Mouse (Mus musculus): ENCODE measurements around the gene Adprh. TPM values are rescaled to one million over a fixed set of nuclear protein-coding genes. Genes with fewer than 3 reads are reported as not detected.

Adprh gene
- polyA plus RNA-seq, 1 experiment from 2014 or later, result 22.0 TPM

DNA sequence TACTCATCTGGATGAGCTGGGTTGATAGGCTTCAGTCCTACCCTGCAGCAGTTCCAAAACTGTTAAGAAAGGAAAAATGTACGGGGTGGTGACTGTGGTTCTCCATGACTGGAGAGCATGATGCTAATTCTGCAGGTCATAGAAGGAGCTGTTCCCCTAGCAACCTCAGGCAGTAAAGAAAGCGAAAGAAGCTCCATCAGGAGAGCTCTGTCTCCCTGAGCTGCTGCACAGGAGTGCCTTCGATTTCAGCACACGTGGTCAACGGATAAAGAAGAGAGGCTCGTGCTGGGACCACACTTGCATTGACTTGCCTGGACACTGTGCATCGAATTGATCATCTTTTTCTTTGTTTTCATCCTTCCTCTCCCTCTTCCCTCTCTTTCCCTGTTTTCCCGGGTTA is 10.3 kb downstream of the Adprh start:
- Histone ChIP-seq H3K27ac (no peak overlapping the region), H3K4me3 (ENCODE audit: inconsistent target) (no peak overlapping the region), H3K79me2 (ENCODE audit: inconsistent target) (no peaks in the 10 kb centered on the region), H3K36me3 (ENCODE audit: inconsistent target) (peaks cover 23% of the 10 kb centered on the region)
- WGBS (ENCODE audit: missing documents), result 80% methylated on average over 8 of the region's 8 CpGs

DNA sequence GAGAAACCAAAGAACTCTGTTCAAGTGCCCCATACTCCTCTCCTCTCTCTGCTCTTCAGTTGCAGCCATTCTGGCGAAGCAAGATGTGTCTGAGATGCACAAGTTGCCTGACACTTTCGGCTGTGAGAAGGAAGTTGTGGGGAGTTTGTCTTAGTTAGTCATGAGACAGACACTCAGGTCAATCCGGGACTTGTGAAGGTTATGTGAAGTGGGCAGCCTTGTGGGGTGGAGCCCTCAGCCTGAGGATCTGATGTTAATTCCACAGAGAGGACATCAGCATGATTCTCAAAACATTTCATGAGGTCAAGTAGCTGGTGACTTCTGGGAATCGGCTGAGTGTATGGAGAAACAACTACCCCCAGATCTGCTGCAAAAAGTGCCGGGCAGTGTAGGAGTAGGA is 10.9 kb downstream of the Adprh start:
- Histone ChIP-seq H3K36me3 (ENCODE audit: inconsistent target) (peaks cover 17% of the 10 kb centered on the region), H3K4me3 (ENCODE audit: inconsistent target) (no peak overlapping the region), H3K27ac (no peak overlapping the region), H3K79me2 (ENCODE audit: inconsistent target) (no peaks in the 10 kb centered on the region)
- 67% methylated on average over 5 of the region's 5 CpGs for WGBS (ENCODE audit: missing documents)

DNA sequence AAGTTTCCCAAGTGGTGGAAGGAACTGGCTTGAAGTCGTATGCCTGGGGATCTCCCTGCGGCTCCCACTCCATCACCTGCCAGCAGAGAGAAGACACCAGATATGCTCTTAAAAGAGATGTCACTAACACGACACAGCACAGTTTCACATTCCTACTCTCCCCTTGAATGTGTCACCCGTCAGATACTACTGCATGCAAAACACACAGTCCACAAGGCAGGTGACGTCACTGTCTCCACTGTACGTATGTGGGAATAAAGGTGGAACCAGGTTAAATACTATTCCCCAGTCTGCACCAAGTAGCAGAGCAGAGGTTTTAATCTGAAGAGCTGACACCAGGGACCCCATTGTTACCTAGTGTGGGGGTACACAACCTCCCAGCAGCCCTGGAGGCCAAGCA is 12.1 kb downstream of the Adprh start:
- WGBS (ENCODE audit: missing documents), result 92% methylated on average over 6 of the region's 6 CpGs
- Histone ChIP-seq H3K36me3 (ENCODE audit: inconsistent target) (peaks cover 5% of the 10 kb centered on the region), H3K4me3 (ENCODE audit: inconsistent target) (no peak overlapping the region), H3K27ac (no peak overlapping the region), H3K79me2 (ENCODE audit: inconsistent target) (no peaks in the 10 kb centered on the region)

DNA sequence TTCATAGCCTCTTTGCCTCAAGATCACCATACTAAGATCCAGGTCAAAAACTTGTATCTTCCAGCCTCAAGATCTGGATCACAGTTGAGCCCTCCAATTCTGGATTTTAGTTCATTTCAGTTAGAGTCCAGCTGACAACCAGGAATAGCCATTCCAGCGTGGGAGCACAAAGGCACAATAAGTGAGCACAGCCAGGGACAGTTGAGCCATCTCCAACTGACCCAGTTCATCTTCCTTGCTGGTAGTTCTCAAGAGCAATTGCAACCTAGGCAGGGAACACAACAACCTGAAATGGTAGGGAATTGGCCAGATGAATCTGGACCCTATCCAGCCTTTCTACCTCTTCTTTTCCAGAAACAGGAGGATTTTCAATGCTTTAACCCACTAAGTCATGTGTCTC is 13.3 kb downstream of the Adprh start:
- Histone ChIP-seq H3K79me2 (ENCODE audit: inconsistent target) (no peaks in the 10 kb centered on the region), H3K36me3 (ENCODE audit: inconsistent target) (no peaks in the 10 kb centered on the region), H3K4me3 (ENCODE audit: inconsistent target) (no peak overlapping the region), H3K27ac (no peak overlapping the region)
- 90% methylated on average over 1 of the region's 1 CpGs for WGBS (ENCODE audit: missing documents)

DNA sequence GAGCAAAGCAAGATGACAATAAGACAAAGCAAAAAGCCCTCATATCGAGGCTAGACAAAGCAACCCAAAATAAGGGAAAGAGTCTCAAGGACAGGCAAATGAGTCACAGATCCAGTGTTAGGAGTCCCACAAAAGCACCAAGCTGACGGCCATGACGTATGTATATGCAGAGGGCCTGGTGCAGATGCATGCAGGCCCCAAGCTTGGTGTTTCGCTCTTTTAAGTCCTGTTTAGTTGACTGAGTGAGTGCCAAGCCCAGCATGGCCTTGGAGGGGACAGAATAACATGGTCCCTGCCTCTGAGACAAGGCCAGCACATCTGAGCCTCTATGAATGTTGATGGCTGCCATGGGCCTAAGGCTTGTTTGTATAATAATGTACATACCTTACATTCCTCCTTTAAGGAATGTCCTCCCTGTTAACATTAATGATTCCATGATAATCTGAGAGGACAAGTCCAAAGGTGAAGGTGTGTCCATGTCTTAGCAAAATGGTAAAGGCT is 18.2 kb downstream of the Adprh start:
- WGBS (ENCODE audit: missing documents), result 88% methylated on average over 4 of the region's 4 CpGs
- Histone ChIP-seq H3K36me3 (ENCODE audit: inconsistent target) (no peaks in the 10 kb centered on the region), H3K4me3 (ENCODE audit: inconsistent target) (no peak overlapping the region), H3K79me2 (ENCODE audit: inconsistent target) (no peaks in the 10 kb centered on the region), H3K27ac (no peak overlapping the region)

DNA sequence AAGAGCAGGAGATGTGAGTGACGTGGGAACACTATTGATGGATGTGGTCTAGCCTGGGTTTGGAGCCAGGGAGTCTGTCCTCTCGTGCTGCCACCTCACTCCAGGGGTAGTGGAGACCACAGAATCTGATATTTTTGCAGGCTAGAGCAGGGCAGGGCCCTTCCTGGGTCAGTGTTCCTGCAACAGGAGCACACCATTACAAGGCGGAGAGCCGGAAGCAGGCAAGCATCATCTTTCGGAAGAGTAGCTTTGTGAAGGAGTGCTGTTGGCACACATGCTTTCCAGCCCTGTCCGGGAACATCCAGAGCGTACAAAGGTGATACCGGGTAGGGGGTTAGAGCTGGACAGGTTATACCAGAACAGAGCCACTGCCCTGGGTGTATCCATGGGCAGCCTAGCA is 19.0 kb downstream of the Adprh start:
- H3K79me2 ChIP-seq (ENCODE audit: inconsistent target), result no peaks in the 10 kb centered on the region
- H3K4me3 ChIP-seq (ENCODE audit: inconsistent target), result no peak overlapping the region
- 92% methylated on average over 8 of the region's 8 CpGs for WGBS (ENCODE audit: missing documents)
- no peaks in the 10 kb centered on the region for H3K36me3 ChIP-seq (ENCODE audit: inconsistent target)
- no peak overlapping the region for H3K27ac ChIP-seq

DNA sequence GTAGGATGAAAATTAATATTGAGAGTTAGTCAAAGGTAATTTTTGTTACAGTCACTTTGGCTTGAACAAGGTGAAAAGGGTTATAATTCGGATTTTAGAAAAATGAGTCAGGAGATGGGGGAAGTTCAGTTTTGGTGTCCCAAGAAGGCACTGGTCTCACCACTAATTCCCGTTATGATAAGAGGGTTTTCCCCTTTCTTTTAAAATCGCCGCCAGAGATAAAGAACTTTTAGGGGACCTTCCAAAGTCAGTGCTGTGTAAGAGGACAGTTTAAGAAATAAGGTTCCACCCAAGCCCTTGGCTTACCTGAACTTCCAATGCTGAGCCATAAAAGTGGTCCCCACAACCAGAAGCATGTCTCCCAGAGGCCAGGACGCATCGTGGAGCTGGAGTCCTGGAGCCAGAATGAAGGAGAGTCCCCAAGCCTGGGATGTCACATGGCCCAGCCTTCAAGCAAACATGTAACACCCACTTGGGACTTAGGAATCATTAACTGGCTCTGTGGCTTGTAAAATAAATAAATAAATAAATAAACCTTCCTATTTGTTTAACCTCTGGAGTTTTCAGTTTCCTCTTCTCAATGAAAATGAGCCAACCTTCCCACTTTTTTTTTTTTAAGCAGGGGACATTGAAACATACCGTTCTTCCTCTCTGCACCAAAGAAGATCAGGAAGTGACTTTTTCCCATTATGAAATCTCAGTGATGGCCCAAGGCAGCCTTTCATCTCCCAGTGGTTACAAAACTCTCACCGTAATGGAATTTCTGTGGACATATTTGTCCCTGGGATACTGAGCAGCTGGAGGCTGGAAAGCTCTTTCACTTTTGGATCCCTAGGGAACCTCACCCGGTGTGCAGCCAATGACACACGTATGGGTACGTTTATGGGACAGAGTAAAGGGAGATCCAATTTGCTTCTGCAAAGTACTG is 19.7 kb downstream of the Adprh start, which contains the start of gene Pla1a:
TSS of gene Pla1a (minus strand) at position 648 of the 928 bp plus-strand sequence.
- Histone ChIP-seq H3K79me2 (ENCODE audit: inconsistent target) (no peaks in the 10 kb centered on the region), H3K4me3 (ENCODE audit: inconsistent target) (no peak within 1 kb of the TSS), H3K27ac (no peak within 1 kb of the TSS), H3K36me3 (ENCODE audit: inconsistent target) (no peaks in the 10 kb centered on the region)
- 76% methylated on average over 11 of the region's 11 CpGs for WGBS (ENCODE audit: missing documents)

DNA sequence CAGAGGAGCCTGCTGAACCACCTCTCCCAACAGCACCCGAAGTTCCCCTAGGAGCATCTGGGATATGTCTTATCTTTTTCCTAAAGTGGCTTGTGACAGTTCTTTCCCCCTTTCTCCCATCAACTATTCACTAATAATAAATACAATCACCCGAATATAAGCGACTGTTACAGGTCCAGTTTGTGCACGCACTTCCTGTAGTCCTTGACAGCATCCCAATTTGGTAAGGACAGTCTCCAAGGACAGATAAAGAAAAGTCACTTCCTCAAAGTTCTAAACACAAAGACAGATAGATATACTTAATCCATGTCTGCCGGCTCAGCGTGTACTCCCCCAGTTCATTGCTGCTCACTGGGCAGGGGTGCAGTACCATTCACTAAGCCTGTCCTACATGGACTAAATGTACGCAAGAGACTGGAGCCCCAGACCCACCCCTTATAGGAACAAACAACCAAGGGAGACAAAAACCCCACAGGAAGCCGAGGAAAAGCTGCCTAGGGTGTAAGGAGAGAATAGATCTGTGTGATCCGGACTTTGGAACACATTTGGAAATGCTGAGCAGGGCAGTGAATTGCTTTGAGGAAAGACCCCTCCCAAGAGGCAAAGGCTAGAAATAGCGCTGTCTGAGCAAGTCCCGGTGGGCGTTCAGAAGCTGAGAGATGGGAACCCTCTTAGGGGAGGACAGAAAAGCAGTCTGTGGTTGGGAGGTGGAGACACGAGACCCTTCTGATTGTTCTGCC is 20.9 kb downstream of the Adprh start:
- Histone ChIP-seq H3K27ac (no peak overlapping the region), H3K79me2 (ENCODE audit: inconsistent target) (no peaks in the 10 kb centered on the region), H3K4me3 (ENCODE audit: inconsistent target) (no peak overlapping the region), H3K36me3 (ENCODE audit: inconsistent target) (no peaks in the 10 kb centered on the region)
- WGBS (ENCODE audit: missing documents), result 80% methylated on average over 13 of the region's 13 CpGs

DNA sequence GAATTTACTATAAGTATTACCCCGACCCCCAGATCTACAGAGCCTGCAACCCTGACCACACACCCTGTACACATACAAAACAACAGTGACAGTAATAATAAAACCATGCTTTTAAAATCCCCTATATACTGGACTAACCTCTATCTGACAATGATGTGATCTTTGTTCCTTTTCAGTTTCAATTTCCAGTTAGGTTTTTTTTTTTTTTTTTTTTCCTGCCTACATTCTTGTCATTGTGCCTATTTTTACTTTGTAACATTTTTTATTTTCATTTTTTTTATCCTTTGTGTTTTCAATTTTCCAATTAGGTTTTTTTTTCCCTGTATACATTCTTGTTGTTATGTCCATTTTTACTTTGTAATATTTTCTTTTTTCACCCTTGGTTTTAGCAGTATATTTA is 26.7 kb downstream of the Adprh start:
- WGBS (ENCODE audit: missing documents), result 70% methylated on average over 1 of the region's 1 CpGs
- no peak overlapping the region for H3K4me3 ChIP-seq (ENCODE audit: inconsistent target)
- no peak overlapping the region for H3K27ac ChIP-seq
- no peaks in the 10 kb centered on the region for H3K79me2 ChIP-seq (ENCODE audit: inconsistent target)
- H3K36me3 ChIP-seq (ENCODE audit: inconsistent target), result no peaks in the 10 kb centered on the region

DNA sequence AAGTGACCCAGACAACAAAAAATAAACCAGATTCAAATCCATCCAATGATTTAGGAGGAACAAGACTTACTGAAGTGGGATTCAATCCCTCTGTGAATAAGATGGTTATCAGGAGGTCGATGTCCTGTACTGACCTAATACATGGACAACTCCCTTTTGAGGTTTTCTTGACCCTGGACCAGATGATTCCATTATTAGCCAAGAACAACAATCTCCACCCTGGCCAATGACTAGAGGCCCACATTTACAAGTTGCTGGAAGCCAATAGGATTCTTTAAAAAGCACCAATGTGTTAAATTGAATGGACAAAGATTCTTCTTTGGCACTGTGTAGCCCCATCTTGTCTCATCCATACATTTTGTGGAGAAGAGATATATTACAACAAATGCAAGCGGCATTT is 27.1 kb downstream of the Adprh start:
- H3K79me2 ChIP-seq (ENCODE audit: inconsistent target), result no peaks in the 10 kb centered on the region
- H3K36me3 ChIP-seq (ENCODE audit: inconsistent target), result no peaks in the 10 kb centered on the region
- 97% methylated on average over 2 of the region's 2 CpGs for WGBS (ENCODE audit: missing documents)
- no peak overlapping the region for H3K4me3 ChIP-seq (ENCODE audit: inconsistent target)
- no peak overlapping the region for H3K27ac ChIP-seq

DNA sequence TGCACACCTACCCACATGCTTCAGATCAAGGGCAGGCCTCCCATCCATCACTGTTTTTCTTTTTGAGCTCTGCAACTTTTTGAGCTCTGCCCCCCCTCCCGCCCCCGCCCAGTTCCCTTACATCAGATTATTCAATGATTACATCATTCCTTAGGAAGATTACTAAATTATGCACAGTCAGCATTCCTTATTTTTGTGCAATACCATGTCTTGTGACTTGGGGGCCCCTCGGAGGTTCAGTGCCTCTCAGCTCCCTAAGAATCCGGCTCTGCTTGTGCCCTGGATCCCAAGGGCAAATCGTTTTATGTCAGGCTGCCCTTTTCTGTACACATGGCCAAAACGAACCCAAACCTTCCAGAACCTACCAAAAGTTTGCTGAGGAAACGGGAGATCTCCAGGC is 37.5 kb downstream of the Adprh start:
- WGBS (ENCODE audit: missing documents), result 79% methylated on average over 5 of the region's 7 CpGs
- no peak overlapping the region for H3K4me3 ChIP-seq (ENCODE audit: inconsistent target)

DNA sequence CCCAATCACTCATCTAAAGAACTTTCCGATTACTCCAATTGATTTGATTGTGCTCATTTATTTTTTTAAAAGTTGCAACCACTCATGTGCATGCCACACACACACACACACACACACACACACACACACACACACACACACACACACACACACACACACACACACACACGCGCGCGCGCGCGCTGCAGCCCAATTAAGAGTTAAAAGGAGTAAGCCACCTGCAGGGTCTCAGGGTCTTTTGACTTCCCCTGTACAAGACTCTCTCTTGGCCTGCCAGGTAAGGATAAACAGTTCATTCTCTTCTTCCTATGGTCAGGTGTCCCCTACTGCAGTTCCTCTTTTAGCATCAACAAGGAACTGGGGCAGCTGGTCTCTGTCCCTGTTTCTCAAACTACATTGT is 44.1 kb downstream of the Adprh start:
- Histone ChIP-seq H3K36me3 (ENCODE audit: inconsistent target) (no peaks in the 10 kb centered on the region), H3K4me3 (ENCODE audit: inconsistent target) (no peak overlapping the region), H3K79me2 (ENCODE audit: inconsistent target) (no peaks in the 10 kb centered on the region), H3K27ac (no peak overlapping the region)
- 100% methylated on average over 2 of the region's 8 CpGs for WGBS (ENCODE audit: missing documents)

More for the DNA sequence above, 37.5 kb downstream of the Adprh start:
- no peaks in the 10 kb centered on the region for H3K79me2 ChIP-seq (ENCODE audit: inconsistent target)
- no peak overlapping the region for H3K27ac ChIP-seq
- no peaks in the 10 kb centered on the region for H3K36me3 ChIP-seq (ENCODE audit: inconsistent target)

DNA sequence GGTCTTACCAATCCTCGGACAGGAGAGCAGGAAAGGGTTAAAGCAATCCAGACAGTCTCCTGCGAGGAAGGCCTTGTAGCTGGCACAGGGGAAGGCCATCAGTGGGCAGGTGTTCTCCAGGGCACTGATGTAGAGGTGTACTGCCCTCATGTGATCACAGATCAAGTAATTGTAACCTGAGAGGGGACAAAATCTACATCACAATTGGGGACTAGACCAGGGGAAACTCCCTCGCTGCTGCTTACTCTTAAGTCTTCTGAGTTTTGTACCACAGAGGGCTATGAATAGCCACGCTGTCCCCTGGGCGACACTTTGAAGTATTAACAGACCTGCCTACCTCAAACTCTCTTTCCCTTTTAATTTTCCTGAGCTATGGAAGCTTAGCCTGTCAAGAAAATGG is 44.9 kb downstream of the Adprh start:
- 75% methylated on average over 5 of the region's 5 CpGs for WGBS (ENCODE audit: missing documents)

DNA sequence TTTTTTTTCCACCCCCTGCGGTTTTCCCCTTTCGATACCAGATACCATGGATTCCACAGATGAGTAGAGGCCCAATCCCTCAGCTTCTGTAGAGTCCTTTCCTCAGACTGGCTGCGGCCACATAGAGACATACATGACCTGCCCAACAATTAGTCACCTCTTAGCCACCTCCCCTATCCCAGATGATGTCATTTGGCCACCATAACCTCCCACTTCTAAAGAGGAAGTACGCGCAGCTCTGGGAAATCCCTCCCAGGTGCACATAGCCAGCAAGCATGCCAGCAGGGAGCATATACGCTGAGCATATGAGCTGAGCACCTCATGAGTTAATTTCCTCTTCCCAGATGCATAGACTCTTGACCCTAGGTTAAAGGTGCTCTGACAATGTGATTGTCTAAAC is 45.8 kb downstream of the Adprh start:
- H3K36me3 ChIP-seq (ENCODE audit: inconsistent target), result no peaks in the 10 kb centered on the region
- WGBS (ENCODE audit: missing documents), result 76% methylated on average over 6 of the region's 6 CpGs
- no peak overlapping the region for H3K4me3 ChIP-seq (ENCODE audit: inconsistent target)
- H3K79me2 ChIP-seq (ENCODE audit: inconsistent target), result no peaks in the 10 kb centered on the region
- no peak overlapping the region for H3K27ac ChIP-seq

More for the DNA sequence above, 44.9 kb downstream of the Adprh start:
- H3K36me3 ChIP-seq (ENCODE audit: inconsistent target), result no peaks in the 10 kb centered on the region
- H3K4me3 ChIP-seq (ENCODE audit: inconsistent target), result no peak overlapping the region
- H3K27ac ChIP-seq, result no peak overlapping the region
- H3K79me2 ChIP-seq (ENCODE audit: inconsistent target), result no peaks in the 10 kb centered on the region

DNA sequence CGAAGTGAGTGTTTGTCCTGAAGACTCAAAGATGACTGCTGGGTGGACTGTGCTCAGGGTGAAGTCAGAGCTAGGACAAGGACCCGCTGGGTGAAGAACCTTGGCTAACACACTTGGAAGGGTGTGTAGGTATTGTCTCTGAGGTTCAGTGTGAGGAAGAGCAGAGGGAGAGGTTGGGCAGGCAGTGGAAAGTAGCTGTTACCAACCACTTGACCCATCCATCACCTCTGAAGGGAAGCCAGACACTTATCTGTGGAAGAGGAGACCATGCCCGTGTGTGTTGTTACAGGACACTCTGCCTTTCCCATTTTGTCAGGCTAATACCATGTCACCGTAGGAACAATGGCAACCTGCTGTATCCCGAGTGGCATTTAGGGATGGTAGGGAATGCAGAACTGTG is 46.2 kb downstream of the Adprh start:
- whole genome bisulfite sequencing (ENCODE audit: missing documents), result 89% methylated on average over 5 of the region's 5 CpGs
- H3K36me3 ChIP-seq (ENCODE audit: inconsistent target), result no peaks in the 10 kb centered on the region
- no peak overlapping the region for H3K4me3 ChIP-seq (ENCODE audit: inconsistent target)
- no peaks in the 10 kb centered on the region for H3K79me2 ChIP-seq (ENCODE audit: inconsistent target)
- no peak overlapping the region for H3K27ac ChIP-seq
